Mouse (Mus musculus): ENCODE measurements at regions not wholly inside any gene's neighbourhood (a gene's known extent, or its start where the extent isn't known, plus 50 kb on each side); places are given as distances from the start of the nearest gene placed in this dataset.

DNA sequence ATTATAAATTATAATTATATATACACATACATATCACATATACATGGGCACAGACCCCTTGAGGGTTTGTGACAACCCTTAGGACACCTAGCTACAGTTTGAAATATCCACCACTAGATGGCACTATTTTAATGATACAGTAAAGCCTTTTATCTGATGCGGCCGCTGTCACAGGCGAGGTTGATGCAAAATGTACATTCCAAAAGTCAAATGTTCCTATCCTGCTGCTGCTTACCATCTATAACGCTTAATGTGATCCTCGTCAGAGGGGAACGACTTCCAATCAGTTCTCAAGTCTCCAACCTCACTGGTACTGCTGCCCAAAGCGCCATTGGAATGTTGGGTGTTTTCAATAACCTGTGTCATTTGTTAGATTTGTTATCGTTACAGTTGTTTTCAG lies 92.9 kb downstream of the Barhl2 start:
- 43% methylated on average over 8 of the region's 8 CpGs for WGBS
- 0 out of 2 replicates have a peak, but pooled peaks have one; percentile 38 for ATAC-seq (ENCODE audit: low FRiP score, low read depth)
- 0 out of 2 replicates have a peak, but pooled peaks cover 2% of the 10 kb centered on the region for H3K9me3 ChIP-seq
- H3K36me3 ChIP-seq = no peaks in the 10 kb centered on the region
- peaks cover 14% of the 10 kb centered on the region for H3K27me3 ChIP-seq
- H3K4me1 ChIP-seq = peaks cover 10% of the 10 kb centered on the region; the same call in 1 of the 2 replicates
- no peak overlapping the region for H3K4me3 ChIP-seq
- no peak overlapping the region for H3K4me2 ChIP-seq (replicated peaks)
- no peak overlapping the region for H3K27ac ChIP-seq (replicated peaks)
- no peak overlapping the region for H3K9ac ChIP-seq (replicated peaks)

DNA sequence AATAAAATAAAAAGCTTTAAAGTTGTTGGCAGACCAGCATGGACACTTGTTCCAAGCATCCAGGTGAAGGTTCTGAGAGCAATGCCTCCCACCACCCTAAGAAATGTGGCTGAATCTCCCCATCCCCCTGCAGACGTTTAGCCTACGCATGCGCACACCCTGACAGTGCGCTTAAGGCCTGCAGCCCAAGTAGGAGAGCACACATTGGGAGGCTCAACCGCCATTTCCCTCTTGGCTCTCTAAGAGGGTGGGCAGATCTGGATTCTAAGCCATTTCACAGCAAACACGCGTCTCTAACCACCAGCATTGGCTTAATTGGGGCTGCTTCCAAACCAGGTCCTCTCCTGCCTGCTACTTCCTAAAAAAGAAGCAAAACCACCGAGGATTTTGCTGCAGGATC lies 106.6 kb downstream of the Barhl2 start:
- Histone ChIP-seq H3K4me1 (0 out of 2 replicates have a peak, but pooled peaks cover 8% of the 10 kb centered on the region), H3K27me3 (peaks cover 19% of the 10 kb centered on the region), H3K9me3 (no peaks in the 10 kb centered on the region), H3K36me3 (no peaks in the 10 kb centered on the region), H3K4me3 (no peak overlapping the region), H3K27ac (replicated peaks) (no peak overlapping the region), H3K4me2 (replicated peaks) (no peak overlapping the region), H3K9ac (replicated peaks) (no peak overlapping the region)
- 87% methylated on average over 8 of the region's 8 CpGs for WGBS
- ATAC-seq (ENCODE audit: low FRiP score, low read depth) = no peak

DNA sequence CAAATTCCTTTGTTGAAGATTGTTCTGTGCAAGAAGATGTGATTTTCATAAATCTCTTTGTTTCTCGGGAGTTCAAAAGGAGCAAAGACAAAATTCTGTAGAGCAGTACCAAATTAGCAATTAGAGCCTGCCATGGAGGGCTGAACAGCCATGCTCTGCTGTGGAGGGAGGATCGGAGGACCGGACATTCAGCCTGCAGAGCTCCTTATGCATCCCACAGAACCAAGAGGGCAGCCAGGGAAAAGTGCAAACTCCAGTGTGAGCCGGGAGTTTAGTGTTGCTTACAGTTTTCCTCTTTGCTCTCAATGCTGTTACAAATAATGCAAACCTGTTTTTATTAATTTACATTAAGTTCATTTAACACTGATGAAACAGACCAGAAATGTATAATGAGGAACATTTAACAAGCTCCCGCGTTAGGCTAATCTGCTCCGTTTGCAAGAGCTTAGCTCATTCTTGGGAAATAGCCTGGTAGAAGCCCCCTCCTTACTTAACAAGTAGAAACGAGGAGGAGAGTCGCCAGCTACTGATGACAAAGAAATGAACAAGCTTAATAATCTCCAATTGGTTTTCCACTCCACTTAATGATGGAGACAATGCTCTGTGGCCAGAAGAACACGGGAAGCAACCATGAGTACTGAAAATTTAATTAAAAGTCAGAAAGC lies 108.0 kb downstream of the Barhl2 start:
- H3K4me1 ChIP-seq = 0 out of 2 replicates have a peak, but pooled peaks cover 8% of the 10 kb centered on the region
- no peaks in the 10 kb centered on the region for H3K9me3 ChIP-seq
- H3K9ac ChIP-seq (replicated peaks) = no peak overlapping the region
- no peak for ATAC-seq (ENCODE audit: low FRiP score, low read depth)
- WGBS = 29% methylated on average over 10 of the region's 10 CpGs
- H3K4me2 ChIP-seq (replicated peaks) = no peak overlapping the region; the same call in 1 of the 2 replicates
- H3K27ac ChIP-seq (replicated peaks) = no peak overlapping the region
- H3K4me3 ChIP-seq = no peak overlapping the region
- peaks cover 25% of the 10 kb centered on the region for H3K27me3 ChIP-seq
- H3K36me3 ChIP-seq = no peaks in the 10 kb centered on the region

DNA sequence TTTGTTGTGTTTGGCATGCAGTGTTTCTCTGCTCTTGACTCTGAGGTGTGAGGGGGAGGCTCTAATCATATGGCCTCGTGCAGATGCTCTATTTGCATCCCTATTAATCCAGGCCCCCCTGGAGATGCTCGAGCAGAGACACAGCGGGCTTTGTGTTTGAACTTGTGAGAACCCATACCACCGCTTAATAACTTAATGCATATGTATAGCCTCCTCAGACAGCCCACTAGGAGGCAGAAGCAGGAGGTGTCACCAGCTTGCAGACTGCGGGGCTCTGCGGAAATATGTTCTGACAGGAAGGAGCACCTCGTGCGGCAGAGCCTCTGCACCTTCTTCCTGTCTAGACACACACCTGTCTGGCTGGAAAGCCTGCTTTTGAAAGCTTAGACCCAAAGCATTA lies 113.7 kb downstream of the Barhl2 start:
- no peak overlapping the region for H3K9ac ChIP-seq (replicated peaks)
- 4% methylated on average over 8 of the region's 8 CpGs for WGBS
- H3K4me1 ChIP-seq = peaks cover 15% of the 10 kb centered on the region
- peak overlapping the region; percentile 21 for H3K4me2 ChIP-seq (replicated peaks)
- no peaks in the 10 kb centered on the region for H3K9me3 ChIP-seq
- no peak overlapping the region for H3K27ac ChIP-seq (replicated peaks)
- H3K4me3 ChIP-seq = no peak overlapping the region
- H3K27me3 ChIP-seq = peaks cover 49% of the 10 kb centered on the region
- H3K36me3 ChIP-seq = no peaks in the 10 kb centered on the region
- ATAC-seq (ENCODE audit: low FRiP score, low read depth) = peak; percentile 80

DNA sequence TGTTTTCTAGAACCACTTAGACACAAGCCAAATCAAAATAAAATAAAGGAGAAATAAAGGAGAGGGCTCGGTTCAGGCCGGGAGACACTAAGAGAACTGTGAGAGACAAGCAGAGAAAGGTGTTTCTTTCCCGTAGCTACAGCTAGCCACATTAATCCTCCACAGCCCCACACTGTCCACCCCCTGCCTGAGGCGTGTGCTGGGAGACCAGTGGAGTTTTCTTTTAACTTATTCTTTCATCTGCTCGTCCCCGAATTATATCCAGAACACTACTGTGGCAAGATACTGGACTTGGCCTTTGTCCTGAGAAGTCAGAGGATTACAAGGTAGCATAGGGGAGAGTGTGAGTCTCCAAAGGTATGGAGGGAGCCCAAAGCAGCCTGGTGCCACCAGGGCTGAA lies 114.4 kb downstream of the Barhl2 start:
- Histone ChIP-seq H3K4me1 (peaks cover 15% of the 10 kb centered on the region), H3K27ac (replicated peaks) (0 out of 2 replicates have a peak overlapping the region, but pooled peaks have one; percentile 15), H3K27me3 (peaks cover 45% of the 10 kb centered on the region), H3K4me3 (no peak overlapping the region), H3K9ac (replicated peaks) (0 out of 2 replicates have a peak overlapping the region, but pooled peaks have one; percentile 11), H3K9me3 (no peaks in the 10 kb centered on the region), H3K36me3 (no peaks in the 10 kb centered on the region), H3K4me2 (replicated peaks) (no peak overlapping the region)
- peak; percentile 27; the same call in 1 of the 2 replicates for ATAC-seq (ENCODE audit: low FRiP score, low read depth)
- 26% methylated on average over 6 of the region's 6 CpGs for WGBS

DNA sequence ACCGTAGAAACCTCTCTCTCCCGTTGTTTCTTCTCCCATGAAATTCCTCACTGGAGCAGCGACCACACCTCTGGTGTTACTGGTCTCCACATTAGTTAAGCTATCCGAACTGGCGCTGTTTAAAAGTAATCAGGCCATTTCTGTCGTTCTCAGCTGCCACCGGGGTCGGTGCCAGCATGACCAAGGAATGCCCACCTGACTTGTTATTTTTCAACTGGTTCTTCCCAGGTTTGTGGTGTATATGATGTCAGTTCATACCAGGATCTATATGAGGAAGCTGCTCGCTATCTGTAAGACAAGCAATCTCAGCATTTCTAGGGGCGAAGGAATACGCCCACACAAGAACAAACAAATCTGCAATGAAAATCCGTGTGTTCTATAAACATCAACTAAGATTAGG lies 116.6 kb downstream of the Barhl2 start:
- H3K27me3 ChIP-seq = peaks cover 43% of the 10 kb centered on the region
- 81% methylated on average over 12 of the region's 12 CpGs for WGBS

DNA sequence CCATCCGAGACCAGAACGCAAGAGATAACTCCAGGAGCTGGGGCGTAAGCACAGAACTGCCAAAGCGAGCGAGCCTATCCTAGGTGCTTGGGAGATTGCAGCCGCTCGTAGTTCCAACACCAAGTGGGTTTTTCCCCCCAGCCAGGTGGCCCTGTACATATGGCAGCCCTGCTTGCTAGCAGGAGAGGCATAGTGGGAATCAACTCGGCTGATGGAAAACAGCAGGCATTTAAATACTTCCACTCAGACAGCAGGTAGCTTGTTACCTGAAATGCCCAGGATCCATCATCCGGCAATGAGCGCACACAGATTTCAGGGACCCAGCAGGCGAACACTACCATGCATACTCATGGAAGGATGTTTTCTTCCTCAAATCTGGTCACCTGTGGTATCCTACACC lies 122.3 kb downstream of the Barhl2 start:
- no peak overlapping the region for H3K4me2 ChIP-seq (replicated peaks)
- WGBS = 92% methylated on average over 11 of the region's 11 CpGs
- H3K4me1 ChIP-seq = no peaks in the 10 kb centered on the region
- no peak for ATAC-seq (ENCODE audit: low FRiP score, low read depth)
- H3K4me3 ChIP-seq = no peak overlapping the region
- no peaks in the 10 kb centered on the region for H3K9me3 ChIP-seq
- peaks cover 33% of the 10 kb centered on the region for H3K27me3 ChIP-seq
- H3K27ac ChIP-seq (replicated peaks) = no peak overlapping the region
- no peak overlapping the region for H3K9ac ChIP-seq (replicated peaks)
- no peaks in the 10 kb centered on the region for H3K36me3 ChIP-seq

More for the DNA sequence above, 116.6 kb downstream of the Barhl2 start:
- H3K9ac ChIP-seq (replicated peaks) = no peak overlapping the region
- H3K36me3 ChIP-seq = no peaks in the 10 kb centered on the region
- H3K4me3 ChIP-seq = no peak overlapping the region
- H3K4me1 ChIP-seq = peaks cover 15% of the 10 kb centered on the region
- no peaks in the 10 kb centered on the region for H3K9me3 ChIP-seq
- H3K4me2 ChIP-seq (replicated peaks) = no peak overlapping the region
- no peak for ATAC-seq (ENCODE audit: low FRiP score, low read depth)
- no peak overlapping the region for H3K27ac ChIP-seq (replicated peaks)

DNA sequence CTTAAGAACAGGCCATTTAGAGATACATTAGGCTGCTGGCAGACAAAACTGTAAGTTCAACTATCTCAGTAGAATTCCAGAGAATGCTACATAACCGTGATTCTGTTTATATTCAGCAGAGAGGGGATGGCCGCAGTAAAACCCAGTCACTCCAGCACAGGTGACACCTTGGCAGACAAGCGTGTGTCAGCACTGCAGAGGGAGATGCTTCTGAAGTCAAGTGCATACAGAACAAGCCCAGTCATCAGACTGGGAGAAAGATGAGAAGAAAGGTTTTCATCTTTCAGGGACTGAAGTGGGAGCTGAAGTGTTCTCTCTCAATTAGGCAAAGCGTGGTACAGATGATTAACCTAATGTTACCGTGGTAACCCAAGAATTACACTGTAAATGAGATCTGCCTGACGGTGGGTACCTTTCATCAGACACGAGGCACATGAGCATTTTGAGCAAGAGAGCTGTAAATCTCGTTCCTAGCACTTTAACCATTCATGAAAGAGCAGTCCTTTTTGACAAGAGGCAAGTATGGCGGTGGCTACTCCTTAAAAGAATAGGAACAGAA lies 130.3 kb downstream of the Barhl2 start:
- H3K36me3 ChIP-seq = no peaks in the 10 kb centered on the region
- ATAC-seq (ENCODE audit: low FRiP score, low read depth) = no peak; the same call in 1 of the 2 replicates
- H3K27me3 ChIP-seq = peaks cover 42% of the 10 kb centered on the region
- 65% methylated on average over 9 of the region's 9 CpGs for whole genome bisulfite sequencing
- H3K9ac ChIP-seq (replicated peaks) = no peak overlapping the region
- H3K27ac ChIP-seq (replicated peaks) = no peak overlapping the region
- no peaks in the 10 kb centered on the region for H3K9me3 ChIP-seq
- H3K4me1 ChIP-seq = peaks cover 8% of the 10 kb centered on the region
- no peak overlapping the region for H3K4me3 ChIP-seq
- no peak overlapping the region for H3K4me2 ChIP-seq (replicated peaks)

DNA sequence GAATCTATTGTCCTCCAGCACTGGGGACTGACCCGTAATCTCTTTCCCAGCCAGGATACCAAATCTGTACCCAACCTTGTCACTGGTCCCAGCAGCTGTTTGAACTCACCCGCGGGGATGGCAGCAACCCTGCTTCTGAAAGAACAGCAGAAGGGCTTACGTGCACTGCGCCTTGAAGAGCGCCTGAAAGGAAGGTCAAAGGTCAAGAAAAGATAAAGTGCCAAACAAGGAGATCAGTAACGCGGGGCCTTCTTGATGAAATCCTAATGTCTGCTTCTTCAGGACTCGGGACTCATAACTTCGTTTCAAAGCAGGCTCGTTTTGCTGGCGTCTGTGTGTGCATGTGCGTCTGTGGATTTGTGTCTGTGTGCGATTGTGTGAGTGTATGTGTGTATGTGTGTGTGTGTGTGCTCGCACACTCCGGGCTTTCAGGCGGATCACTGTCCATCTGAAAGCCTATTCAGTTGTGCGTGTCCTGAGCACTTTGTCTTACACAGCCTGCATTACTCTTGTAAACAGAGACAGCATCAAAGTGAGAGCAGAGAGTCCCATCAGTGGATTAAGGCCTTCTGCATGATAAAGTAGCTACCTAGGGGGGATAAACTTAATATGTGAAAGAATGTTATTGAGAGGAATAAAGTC lies 135.3 kb downstream of the Barhl2 start:
- Histone ChIP-seq H3K9ac (replicated peaks) (no peak overlapping the region; the same call in 1 of the 2 replicates), H3K9me3 (no peaks in the 10 kb centered on the region), H3K4me2 (replicated peaks) (peak overlapping the region; percentile 30; the same call in 1 of the 2 replicates), H3K4me1 (peaks cover 32% of the 10 kb centered on the region), H3K27me3 (peaks cover 16% of the 10 kb centered on the region; the same call in 1 of the 2 replicates), H3K36me3 (no peaks in the 10 kb centered on the region), H3K27ac (replicated peaks) (0 out of 2 replicates have a peak overlapping the region, but pooled peaks have one; percentile 30), H3K4me3 (no peak overlapping the region)
- WGBS = 6% methylated on average over 18 of the region's 18 CpGs
- peak; percentile 57 for ATAC-seq (ENCODE audit: low FRiP score, low read depth)

DNA sequence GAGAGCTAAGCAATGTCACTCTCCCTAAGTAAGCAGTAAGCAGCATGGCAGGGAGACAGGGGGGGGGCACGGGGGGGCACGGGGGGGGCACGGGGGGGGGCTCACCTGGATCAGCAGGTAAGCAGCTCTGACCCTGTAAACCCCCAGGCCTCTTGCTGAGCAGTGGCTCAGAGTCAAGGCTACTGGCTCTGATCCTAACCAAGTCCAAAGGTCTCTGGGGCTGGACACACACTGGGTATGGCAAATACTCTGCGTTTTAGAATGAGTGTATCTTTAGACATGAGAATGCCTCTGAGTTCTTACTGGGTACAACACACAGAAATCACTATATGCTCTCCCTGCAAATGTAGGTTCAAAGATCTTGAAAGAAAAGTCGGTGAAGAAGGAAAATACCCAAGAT lies 136.5 kb downstream of the Barhl2 start:
- Histone ChIP-seq H3K4me3 (no peak overlapping the region), H3K9me3 (no peaks in the 10 kb centered on the region), H3K4me2 (replicated peaks) (no peak overlapping the region), H3K36me3 (no peaks in the 10 kb centered on the region), H3K27me3 (peaks cover 17% of the 10 kb centered on the region; the same call in 1 of the 2 replicates), H3K4me1 (peaks cover 32% of the 10 kb centered on the region), H3K27ac (replicated peaks) (no peak overlapping the region), H3K9ac (replicated peaks) (no peak overlapping the region)
- ATAC-seq (ENCODE audit: low FRiP score, low read depth) = no peak
- 26% methylated on average over 5 of the region's 5 CpGs for WGBS

DNA sequence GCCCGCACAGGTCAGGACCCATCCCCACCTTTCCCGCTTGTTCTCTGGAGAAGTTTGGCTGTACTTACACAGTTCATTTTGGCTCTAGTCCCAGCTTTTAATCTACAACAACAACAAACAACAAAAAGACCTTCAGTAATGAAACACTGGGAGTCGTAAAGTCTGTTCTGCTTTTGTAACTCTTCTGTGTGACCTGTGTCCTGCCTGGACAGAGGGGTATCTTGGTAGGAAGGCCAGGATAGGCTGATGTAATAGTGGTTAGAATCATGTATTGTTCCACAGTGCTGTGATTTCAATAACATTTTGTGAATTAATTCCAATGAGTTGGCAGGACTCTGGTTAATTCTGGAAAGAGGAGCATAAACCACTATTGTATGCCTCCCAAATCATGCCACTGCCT lies 136.9 kb downstream of the Barhl2 start:
- Histone ChIP-seq H3K27me3 (peaks cover 17% of the 10 kb centered on the region; the same call in 1 of the 2 replicates), H3K9ac (replicated peaks) (no peak overlapping the region), H3K9me3 (no peaks in the 10 kb centered on the region), H3K27ac (replicated peaks) (0 out of 2 replicates have a peak overlapping the region, but pooled peaks have one; percentile 40), H3K36me3 (no peaks in the 10 kb centered on the region), H3K4me1 (peaks cover 32% of the 10 kb centered on the region), H3K4me3 (no peak overlapping the region), H3K4me2 (replicated peaks) (no peak overlapping the region)
- no peak for ATAC-seq (ENCODE audit: low FRiP score, low read depth)
- 47% methylated on average over 3 of the region's 3 CpGs for WGBS

DNA sequence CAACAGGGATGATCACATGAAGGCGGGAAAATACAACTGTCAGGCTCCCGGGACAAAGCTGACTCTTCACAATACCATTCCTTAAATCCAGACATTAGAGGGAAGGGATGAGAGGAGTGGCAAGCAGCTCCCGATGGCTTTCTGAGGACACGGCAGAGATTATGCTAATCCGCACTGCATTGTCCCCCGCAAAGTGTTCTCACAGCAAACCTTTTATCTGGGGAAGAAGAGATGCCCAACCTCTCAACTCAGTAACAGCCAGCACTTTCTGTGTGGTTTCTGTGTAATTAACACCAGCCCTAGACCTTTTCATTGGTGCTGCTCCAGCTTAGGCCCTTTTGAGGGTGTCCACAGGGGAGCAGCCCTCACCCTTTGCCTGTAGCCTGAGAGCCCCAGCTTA lies 137.9 kb downstream of the Barhl2 start:
- no peak overlapping the region for H3K9ac ChIP-seq (replicated peaks)
- H3K27me3 ChIP-seq = peaks cover 16% of the 10 kb centered on the region; the same call in 1 of the 2 replicates
- peak overlapping the region; percentile 40 for H3K27ac ChIP-seq (replicated peaks)
- no peaks in the 10 kb centered on the region for H3K36me3 ChIP-seq
- peak; percentile 73 for ATAC-seq (ENCODE audit: low FRiP score, low read depth)
- 3% methylated on average over 6 of the region's 6 CpGs for WGBS
- H3K4me1 ChIP-seq = peaks cover 32% of the 10 kb centered on the region
- H3K4me2 ChIP-seq (replicated peaks) = no peak overlapping the region
- H3K9me3 ChIP-seq = no peaks in the 10 kb centered on the region
- H3K4me3 ChIP-seq = no peak overlapping the region

Data from midbrain, embryonic 12.5 days (tissue).